Mouse (Mus musculus): ENCODE measurements around the gene Kat6b. TPM values are rescaled to one million over a fixed set of nuclear protein-coding genes. Genes with fewer than 3 reads are reported as not detected.

The Kat6b gene
- total RNA-seq, 1 experiment from 2014 or later, result 57.7 TPM

- DNase-seq, result no peak
These were observed 111.9 kb downstream of the Kat6b start for GRCm38 (mm10) chr14:21592985-21593750.

GRCm38 (mm10) chr14:21599446-21600173 is 118.4 kb downstream of the Kat6b start:
- DNase-seq, result no peak

- no peak for DNase-seq
These were observed 118.9 kb downstream of the Kat6b start for GRCm38 (mm10) chr14:21600174-21600566.

- DNase-seq, result no peak
These were observed 119.4 kb downstream of the Kat6b start for GRCm38 (mm10) chr14:21600628-21601027.

- DNase-seq, result no peak
These were observed 120.9 kb downstream of the Kat6b start for GRCm38 (mm10) chr14:21602166-21602565.

GRCm38 (mm10) chr14:21602937-21603336 is 121.7 kb downstream of the Kat6b start:
- no peak for DNase-seq

GRCm38 (mm10) chr14:21607686-21608085 is 126.5 kb downstream of the Kat6b start:
- DNase-seq, result no peak

- DNase-seq, result no peak
These were observed 127.7 kb downstream of the Kat6b start for GRCm38 (mm10) chr14:21608886-21609285.

GRCm38 (mm10) chr14:21610224-21610623 is 129.0 kb downstream of the Kat6b start:
- no peak for DNase-seq

- DNase-seq, result no peak
These were observed 131.8 kb downstream of the Kat6b start for GRCm38 (mm10) chr14:21613031-21613430.

GRCm38 (mm10) chr14:21614103-21614502 is 132.9 kb downstream of the Kat6b start:
- DNase-seq, result no peak

GRCm38 (mm10) chr14:21615853-21616252 is 134.6 kb downstream of the Kat6b start:
- no peak for DNase-seq

- no peak for DNase-seq
These were observed 136.2 kb downstream of the Kat6b start for GRCm38 (mm10) chr14:21617221-21617980.

- DNase-seq, result no peak
These were observed 138.7 kb downstream of the Kat6b start for GRCm38 (mm10) chr14:21619951-21620350.

GRCm38 (mm10) chr14:21625946-21626345 is 144.7 kb downstream of the Kat6b start:
- no peak for DNase-seq

GRCm38 (mm10) chr14:21631665-21632200 is 150.5 kb downstream of the Kat6b start:
- DNase-seq, result no peak

GRCm38 (mm10) chr14:21636548-21636947 is 155.3 kb downstream of the Kat6b start:
- no peak for DNase-seq

- no peak for DNase-seq
These were observed 159.7 kb downstream of the Kat6b start for GRCm38 (mm10) chr14:21640806-21641435.

- DNase-seq, result no peak
These were observed 172.6 kb downstream of the Kat6b start for GRCm38 (mm10) chr14:21653813-21654212.

GRCm38 (mm10) chr14:21659155-21659554 is 177.9 kb downstream of the Kat6b start:
- DNase-seq, result no peak

GRCm38 (mm10) chr14:21659652-21660051 is 178.4 kb downstream of the Kat6b start:
- peak; percentile 54 for DNase-seq

Data from adrenal gland, postnatal 25 days (tissue).